Mouse (Mus musculus): Measurements from ENCODE around the gene H60b.

- TF ChIP-seq POLR2A (IDR thresholded peaks at IDR 0.05; ENCODE audit: insufficient read depth, low read depth, low read length) (no peak), CTCF (IDR thresholded peaks at IDR 0.05) (no peak)
Measured at GRCm38 (mm10) chr10:22308221-22308620, 149.8 kb downstream of the H60b start.

Data from heart, adult 2 months (tissue).